Mouse (Mus musculus) left cerebral cortex, postnatal 14 days (tissue): ENCODE results near the gene Gorasp2. TPM values are rescaled to one million over a fixed set of nuclear protein-coding genes. Genes with fewer than 3 reads are reported as not detected.

Experiments
- DNase-seq, 2 experiments: peaks; one replicate each; pipeline ENCODE4 v3.0.0; 2021 to 2022; ENCODE audit warnings: low spot score in 2 of 2, mixed read lengths in 1 of 2
- intact Hi-C: fragments of 180-260 bp; cut with DNase I; formaldehyde crosslinking; loops from one replicate; pipeline ENCODE4 v1.15.1; 2025
- total RNA-seq, 2 experiments: library from RNA; stranded (reverse); gene quantifications; 2 replicates each; pipeline ENCODE4 v1.2.3; 2021

Gene Gorasp2
- total RNA-seq, 2 experiments from 2014 or later, result 93.7 to 102 TPM

GRCm38 (mm10) chr2:70723610-70724243, 62.4 kb downstream of the Gorasp2 start:
- intact Hi-C loops, result no loop called here
- no peak for DNase-seq

GRCm38 (mm10) chr2:70727089-70727488, 65.7 kb downstream of the Gorasp2 start:
- intact Hi-C loops, result loop anchor here (5.0 kb wide), 1 partner anchor 95 kb away; no protein-coding TSS in a partner anchor
- DNase-seq, result no peak

- no peak for DNase-seq
- intact Hi-C loops, result no loop called here
Observed at GRCm38 (mm10) chr2:70735534-70735933, 74.2 kb downstream of the Gorasp2 start.

- DNase-seq, result no peak
- intact Hi-C loops, result no loop called here
Observed at GRCm38 (mm10) chr2:70736008-70736407, 74.6 kb downstream of the Gorasp2 start.

GRCm38 (mm10) chr2:70741901-70742300, 80.5 kb downstream of the Gorasp2 start:
- intact Hi-C loops, result no loop called here
- no peak for DNase-seq

GRCm38 (mm10) chr2:70742588-70742987, 81.2 kb downstream of the Gorasp2 start:
- DNase-seq, result no peak
- intact Hi-C loops, result no loop called here

- no peak for DNase-seq
- intact Hi-C loops, result no loop called here
Observed at GRCm38 (mm10) chr2:70751655-70752054, 90.3 kb downstream of the Gorasp2 start.

GRCm38 (mm10) chr2:70752149-70752548, 90.8 kb downstream of the Gorasp2 start:
- intact Hi-C loops, result no loop called here
- DNase-seq, result peak in 1 of 2 experiments; percentile 27

Other genes with a start within 250 kb of the Gorasp2 start
- 1 to 10 TPM in 1 of 2 experiments, under 1 TPM in 1; 0.97 to 1.1 TPM for gene Sp5, start 186.7 kb upstream of the Gorasp2 start, total RNA-seq
- 1 to 10 TPM; 1.0 to 1.1 TPM for gene Erich2, start 152.8 kb upstream of the Gorasp2 start, total RNA-seq
- 100 to 1,000 TPM; 228 TPM for gene Gad1, start 108.5 kb upstream of the Gorasp2 start, total RNA-seq
- gene Gm26558, start 532 bp downstream of the Gorasp2 start, total RNA-seq, result under 1 TPM in 1 of 2 experiments, not detected in 1; 0.40 TPM
- 100 to 1,000 TPM in 1 of 2 experiments, 10 to 100 TPM in 1; 93.3 to 101 TPM for gene Tlk1, start 164.2 kb downstream of the Gorasp2 start, total RNA-seq